Mouse (Mus musculus) stomach, postnatal 0 days (tissue): ENCODE results near the gene Slc43a3.

Experiments used
- CTCF ChIP-seq: IDR thresholded peaks from 2 replicates; pipeline ENCODE4 v1.5.1; 2016; ENCODE audit warnings: antibody characterized with exemption, low read depth, mild to moderate bottlenecking, moderate library complexity
- EP300 ChIP-seq: optimal IDR thresholded peaks from 2 replicates; pipeline ENCODE3; 2016; ENCODE audit warnings: antibody characterized with exemption

DNA sequence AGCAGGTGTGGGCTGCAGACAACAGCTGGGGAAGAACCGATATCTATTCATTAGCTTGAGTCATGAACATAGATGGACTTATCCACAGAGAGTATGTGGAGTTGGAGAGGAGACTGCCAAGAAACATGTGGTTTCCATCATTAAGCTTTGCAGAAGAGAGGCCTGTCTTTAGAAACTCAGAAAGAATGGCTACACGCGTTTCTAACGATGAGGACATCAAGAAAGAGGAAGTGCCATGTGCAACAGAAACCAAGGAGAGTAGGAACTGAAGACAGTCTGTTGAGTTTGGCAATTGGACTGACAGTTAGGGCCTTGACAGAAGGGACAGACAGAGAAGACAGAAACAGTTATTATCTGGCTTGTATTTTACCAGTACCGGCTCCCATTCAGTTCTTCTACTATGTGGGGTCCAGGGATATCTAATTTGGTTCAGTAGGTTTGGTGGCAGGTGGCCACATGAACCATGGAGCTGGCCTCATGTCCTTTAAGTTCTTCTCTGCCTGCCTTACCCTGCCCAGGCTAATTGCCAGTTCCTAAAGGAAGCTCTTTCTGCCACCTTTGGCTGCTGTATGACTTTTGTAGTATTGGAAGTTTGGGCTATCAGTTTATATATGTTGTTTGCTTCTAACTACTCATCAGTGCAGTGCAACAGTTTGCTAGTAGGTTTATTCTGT is 31.1 kb downstream of the Slc43a3 start:
- TF ChIP-seq CTCF (no peak), EP300 (no peak)
